Mouse (Mus musculus) myocyte (in vitro differentiated cells): ENCODE results near the gene Catsperd. TPM values are rescaled to one million over a fixed set of nuclear protein-coding genes. Genes with fewer than 3 reads are reported as not detected.
"Not testable (repeated sequence)": the region's sequence is repeated elsewhere in the genome, so short reads cannot be mapped to it uniquely, and the experiment has no call there.

ENCODE experiments used
- H3K27me3 ChIP-seq: one replicate; pipeline ENCODE4 v1.6.1; 2011; ENCODE audit not compliant: control insufficient read depth, insufficient read depth, insufficient read length
- H3K36me3 ChIP-seq: one replicate; pipeline ENCODE4 v1.6.1; 2011; ENCODE audit not compliant: control insufficient read depth, insufficient read depth
- H3K4me2 ChIP-seq: one replicate; pipeline ENCODE4 v1.6.1; 2011; ENCODE audit warnings: low read depth, control low read depth
- H3K4me3 ChIP-seq: one replicate; pipeline ENCODE4 v1.5.1; 2011; ENCODE audit warnings: mild to moderate bottlenecking, control low read depth, moderate library complexity
- H3K79me2 ChIP-seq: one replicate; pipeline ENCODE4 v1.6.1; 2011; ENCODE audit not compliant: control insufficient read depth, insufficient read depth
- H3ac ChIP-seq: one replicate; pipeline ENCODE4 v1.6.1; 2011; ENCODE audit not compliant: control insufficient read depth, insufficient read length
- CEBPB ChIP-seq: IDR thresholded peaks from 2 replicates; pipeline ENCODE4 v1.6.1; 2011; ENCODE audit warnings: mild to moderate bottlenecking, moderate library complexity; ENCODE audit not compliant: poor library complexity, insufficient read depth, severe bottlenecking
- E2F4 ChIP-seq: IDR thresholded peaks from one replicate; pipeline ENCODE4 v1.6.1; 2011; ENCODE audit warnings: mild to moderate bottlenecking, control low read depth, moderate library complexity; ENCODE audit not compliant: insufficient read depth
- MAX ChIP-seq: IDR thresholded peaks from one replicate; pipeline ENCODE4 v1.6.1; 2011; ENCODE audit warnings: low read depth, mild to moderate bottlenecking, control low read depth
- MYOD1 ChIP-seq, 3 experiments: IDR thresholded peaks; one replicate each; pipeline ENCODE4 v1.6.1; 2011; ENCODE audit warnings: control low read depth in 2 of 3, low read depth in 2 of 3, mild to moderate bottlenecking in 2 of 3, moderate library complexity in 1 of 3; ENCODE audit not compliant: insufficient read length in 2 of 3, control insufficient read depth in 1 of 3
- MYOG ChIP-seq, 3 experiments: IDR thresholded peaks; one replicate each; pipeline ENCODE4 v1.6.1; 2011; ENCODE audit warnings: control low read depth in 2 of 3, low read depth in 2 of 3, mild to moderate bottlenecking in 2 of 3; ENCODE audit not compliant: insufficient read length in 2 of 3, control insufficient read depth in 1 of 3, insufficient read depth in 1 of 3
- POLR2A ChIP-seq: IDR thresholded peaks from one replicate; pipeline ENCODE4 v1.6.1; 2011; ENCODE audit warnings: low read depth, mild to moderate bottlenecking, control low read depth, moderate library complexity; ENCODE audit not compliant: insufficient read length
- POLR2AphosphoS2 ChIP-seq: IDR thresholded peaks from one replicate; pipeline ENCODE4 v1.6.1; 2011; ENCODE audit warnings: low read depth, control low read depth; ENCODE audit not compliant: insufficient read length
- REST ChIP-seq: IDR thresholded peaks from one replicate; pipeline ENCODE4 v1.6.1; 2011; ENCODE audit warnings: mild to moderate bottlenecking, control low read depth, moderate library complexity; ENCODE audit not compliant: insufficient read depth, insufficient read length
- SRF ChIP-seq: IDR thresholded peaks from one replicate; pipeline ENCODE4 v1.6.1; 2011; ENCODE audit warnings: low read depth; ENCODE audit not compliant: control insufficient read depth, insufficient read length
- TCF12 ChIP-seq: IDR thresholded peaks from one replicate; pipeline ENCODE4 v1.6.1; 2011; ENCODE audit warnings: mild to moderate bottlenecking, control low read depth; ENCODE audit not compliant: poor library complexity, insufficient read depth, severe bottlenecking
- TCF3 ChIP-seq: IDR thresholded peaks from one replicate; pipeline ENCODE4 v1.6.1; 2011; ENCODE audit warnings: low read depth, control low read depth; ENCODE audit not compliant: insufficient read length
- USF1 ChIP-seq: IDR thresholded peaks from one replicate; pipeline ENCODE4 v1.6.1; 2011; ENCODE audit warnings: low read depth, mild to moderate bottlenecking, control low read depth, moderate library complexity
- polyA plus RNA-seq: library from polyadenylated mRNA; unstranded; fragments of >200 nt; fragmentation: generic; extraction: Trizol; gene quantifications from one replicate; pipeline ENCODE4 v1.2.1, GENCODE M21; 2012; ENCODE audit warnings: missing spikeins

Gene Catsperd
- polyA plus RNA-seq, 1 experiment: 0.16 TPM

DNA sequence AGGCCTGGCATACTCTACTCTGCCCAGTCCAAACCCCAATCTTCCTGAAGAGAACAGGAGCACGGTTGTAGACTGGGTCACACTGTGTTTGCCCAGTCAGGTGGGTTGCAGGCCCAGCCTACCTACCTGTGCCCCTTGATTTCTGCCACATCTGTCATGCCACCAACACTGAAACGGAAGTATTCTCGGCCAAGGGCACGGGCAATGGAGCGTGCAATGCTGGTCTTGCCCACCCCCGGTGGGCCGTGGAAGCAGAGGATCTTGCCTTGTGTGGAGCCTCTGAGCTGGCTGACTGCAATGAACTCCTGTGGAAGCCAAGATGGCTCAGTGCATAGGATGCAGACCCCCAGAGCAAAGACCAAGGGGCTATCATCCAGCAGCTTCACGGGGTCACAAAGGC, 10.3 kb upstream of the Catsperd start:
- TF ChIP-seq MYOG (IDR thresholded peaks at IDR 0.05; ENCODE audit: control insufficient read depth in 1 of 3, insufficient read depth in 1 of 3, insufficient read length in 2 of 3, low read depth in 2 of 3) (no peak), CEBPB (no peak), POLR2A (peak; percentile 42), MYOD1 (IDR thresholded peaks at IDR 0.05; ENCODE audit: control insufficient read depth in 1 of 3, insufficient read length in 2 of 3, low read depth in 2 of 3) (no peak), POLR2AphosphoS2 (peak; percentile 8)
- no peak overlapping the region for H3K4me3 ChIP-seq

DNA sequence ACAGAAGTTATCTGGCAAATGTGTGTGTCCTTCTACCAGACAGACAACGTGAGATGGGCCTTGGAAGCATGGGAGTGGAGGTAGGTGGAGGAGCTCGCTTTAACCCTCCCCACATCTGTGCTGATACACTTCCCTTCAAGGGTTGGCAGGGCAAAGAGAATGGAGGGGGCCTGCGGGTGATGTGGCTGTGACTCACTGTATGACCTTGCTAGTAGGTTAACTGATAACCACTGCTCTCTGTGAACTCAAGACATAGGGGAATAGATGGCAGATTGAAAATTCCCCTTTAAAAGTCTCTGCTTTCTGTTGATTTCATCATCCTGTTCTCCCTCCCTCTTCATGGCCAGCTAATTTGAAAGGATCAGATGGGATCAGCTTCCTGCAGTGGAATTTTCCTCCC, 2.4 kb upstream of the Catsperd start:
- Histone ChIP-seq H3K4me3 (peak overlapping the region; percentile 93), H3K27me3 (peaks cover 4% of the 10 kb centered on the region), H3K79me2 (peaks cover 39% of the 10 kb centered on the region), H3ac (peak overlapping the region; percentile 94), H3K4me2 (peak overlapping the region; percentile 92), H3K36me3 (peaks cover 44% of the 10 kb centered on the region)
- peak; percentile 79 for TF ChIP-seq POLR2AphosphoS2
- TF ChIP-seq MYOD1 (IDR thresholded peaks at IDR 0.05; ENCODE audit: control insufficient read depth in 1 of 3, insufficient read length in 2 of 3, low read depth in 2 of 3): no peak
- TF ChIP-seq CEBPB: peak; percentile 90
- TF ChIP-seq REST: no peak
- no peak for TF ChIP-seq SRF
- TF ChIP-seq E2F4: no peak
- TF ChIP-seq TCF3: no peak
- TF ChIP-seq POLR2A: peak; percentile 45
- TF ChIP-seq TCF12: no peak
- TF ChIP-seq MAX: no peak
- TF ChIP-seq USF1: no peak
- no peak for TF ChIP-seq MYOG (IDR thresholded peaks at IDR 0.05; ENCODE audit: control insufficient read depth in 1 of 3, insufficient read depth in 1 of 3, insufficient read length in 2 of 3, low read depth in 2 of 3)

More for the DNA sequence above, 10.3 kb upstream of the Catsperd start:
- H3K4me2 ChIP-seq: no peak overlapping the region
- no peaks in the 10 kb centered on the region for H3K27me3 ChIP-seq
- H3K36me3 ChIP-seq: peaks cover 55% of the 10 kb centered on the region
- H3K79me2 ChIP-seq: peaks cover 47% of the 10 kb centered on the region
- no peak overlapping the region for H3ac ChIP-seq

DNA sequence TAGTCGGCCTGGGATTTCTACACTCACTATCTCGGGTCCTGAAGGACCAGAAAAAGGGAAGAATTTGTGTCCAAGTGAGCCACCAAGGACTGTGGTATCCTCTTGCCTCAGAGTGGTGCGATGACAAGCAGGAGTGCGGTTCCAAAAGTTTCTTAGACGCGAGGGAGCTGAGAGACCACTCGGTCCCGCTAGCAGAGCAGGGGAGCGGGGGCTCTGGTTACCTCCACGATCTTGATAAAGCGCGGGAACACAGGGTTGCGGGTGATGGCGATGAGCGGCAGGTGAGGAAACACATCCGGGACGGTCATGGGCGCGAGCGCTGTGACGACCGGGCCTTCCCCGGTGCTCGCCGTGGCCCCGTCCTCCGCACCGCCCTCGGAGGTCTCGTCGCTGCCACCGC, 1.7 kb upstream of the Catsperd start:
- peaks cover 39% of the 10 kb centered on the region for H3K79me2 ChIP-seq
- H3K4me3 ChIP-seq: peak overlapping the region; percentile 93
- peaks cover 4% of the 10 kb centered on the region for H3K27me3 ChIP-seq
- peak overlapping the region; percentile 94 for H3ac ChIP-seq
- H3K4me2 ChIP-seq: peak overlapping the region; percentile 92
- H3K36me3 ChIP-seq: peaks cover 39% of the 10 kb centered on the region
- TF ChIP-seq MYOD1 (IDR thresholded peaks at IDR 0.05; ENCODE audit: control insufficient read depth in 1 of 3, insufficient read length in 2 of 3, low read depth in 2 of 3) (no peak), CEBPB (no peak), TCF12 (no peak), MYOG (IDR thresholded peaks at IDR 0.05; ENCODE audit: control insufficient read depth in 1 of 3, insufficient read depth in 1 of 3, insufficient read length in 2 of 3, low read depth in 2 of 3) (no peak), POLR2A (no peak), TCF3 (no peak), POLR2AphosphoS2 (peak; percentile 17)

DNA sequence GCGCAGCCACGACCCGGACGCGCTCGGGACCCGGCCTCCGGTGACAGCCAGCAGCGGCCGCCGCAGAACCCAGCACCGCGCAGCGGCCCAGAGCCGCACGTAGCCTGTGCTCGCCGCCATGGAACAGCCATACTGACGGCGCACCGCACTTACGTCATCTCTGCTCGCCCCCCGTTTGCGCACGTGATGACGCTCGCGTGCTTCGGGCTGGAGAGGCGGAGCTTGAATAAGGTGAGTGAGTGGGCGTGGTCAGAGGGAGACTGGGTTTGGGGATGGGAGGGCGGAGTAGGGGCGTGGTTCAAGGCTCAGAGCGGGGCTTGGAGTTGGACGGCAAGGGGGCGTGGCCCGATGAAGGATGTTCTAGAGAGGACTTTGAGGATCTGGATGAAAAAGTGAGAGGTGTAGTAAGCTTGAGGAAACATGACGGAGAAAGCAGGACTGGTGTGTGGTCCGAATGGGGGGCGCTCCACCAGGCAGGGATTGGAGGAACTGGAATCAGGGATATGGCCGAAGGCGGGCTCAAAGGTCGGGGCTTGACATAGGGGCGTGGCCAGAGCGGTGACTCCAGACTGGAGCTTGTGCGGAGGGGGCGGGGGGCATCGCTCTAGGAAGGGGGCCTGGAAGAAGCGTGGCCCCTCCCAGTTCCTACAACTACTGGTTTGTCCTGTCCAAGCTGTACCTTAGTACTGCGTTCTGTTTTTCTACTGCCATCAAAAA, 1.0 kb upstream of the Catsperd start, which contains the start of gene Lonp1:
Gene Lonp1 (minus strand): TSS at position 134 of the 717 bp plus-strand sequence.
- Histone ChIP-seq H3ac (peak within 1 kb of the TSS; percentile 94), H3K4me3 (peak within 1 kb of the TSS; percentile 93), H3K27me3 (peaks cover 6% of the 10 kb centered on the region), H3K4me2 (peak within 1 kb of the TSS; percentile 94), H3K79me2 (peaks cover 39% of the 10 kb centered on the region), H3K36me3 (peaks cover 33% of the 10 kb centered on the region)
- TF ChIP-seq SRF (peak; percentile 95), USF1 (peak; percentile 98), MYOG (IDR thresholded peaks at IDR 0.05; ENCODE audit: control insufficient read depth in 1 of 3, insufficient read depth in 1 of 3, insufficient read length in 2 of 3, low read depth in 2 of 3) (peak in 1 of 3 experiments; percentile 11), POLR2A (peak; percentile 94), E2F4 (no peak), MYOD1 (IDR thresholded peaks at IDR 0.05; ENCODE audit: control insufficient read depth in 1 of 3, insufficient read length in 2 of 3, low read depth in 2 of 3) (peak in 2 of 3 experiments; percentile 4 to 57), REST (peak; percentile 47), MAX (peak; percentile 60), CEBPB (no peak), TCF12 (no peak), POLR2AphosphoS2 (peak; percentile 95), TCF3 (no peak)

DNA sequence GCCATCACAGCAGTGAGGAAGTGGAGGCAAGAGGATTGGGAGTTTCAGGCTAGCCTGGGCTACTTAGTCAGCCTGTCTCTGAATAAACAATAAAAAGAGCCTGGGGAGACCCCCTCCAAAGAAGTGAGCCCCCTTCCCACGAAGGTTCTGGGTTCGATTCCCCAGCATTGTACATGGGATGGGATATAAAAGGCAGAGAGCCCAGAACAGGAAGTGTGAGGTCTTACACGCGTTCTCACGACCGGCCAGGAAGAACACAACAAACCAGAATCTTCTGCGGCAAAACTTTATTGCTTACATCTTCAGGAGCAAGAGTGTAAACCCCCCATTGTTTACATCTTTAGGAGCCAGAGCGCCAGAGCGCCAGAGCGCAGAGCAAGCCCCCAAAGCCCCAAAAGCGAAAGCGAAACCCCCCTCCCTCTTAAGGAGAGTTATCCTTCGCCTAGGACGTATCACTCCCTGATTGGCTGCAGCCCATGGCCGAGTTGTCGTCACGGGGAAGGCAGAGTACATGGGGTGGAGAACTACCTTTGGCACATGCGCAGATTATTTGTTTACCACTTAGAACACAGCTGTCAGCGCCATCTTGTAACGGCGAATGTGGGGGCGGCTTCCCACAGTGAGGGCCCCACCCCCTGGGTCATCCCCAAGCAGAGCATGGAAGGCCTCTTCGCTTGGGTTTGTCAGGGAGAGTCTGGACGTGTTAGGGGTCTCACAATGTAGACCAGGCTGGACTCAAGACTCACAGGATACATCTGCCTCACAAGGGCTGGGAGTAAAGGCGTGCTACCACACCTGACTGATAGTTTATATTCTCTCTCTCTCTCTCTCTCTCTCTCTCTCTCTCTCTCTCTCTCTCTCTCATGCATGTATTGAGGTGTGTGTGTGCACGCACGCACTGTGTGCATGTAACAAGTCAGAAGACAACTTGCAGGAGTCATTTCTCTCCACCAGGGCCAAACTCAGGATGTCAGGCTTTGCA, 2.1 kb downstream of the Catsperd start:
- H3K79me2 ChIP-seq: peaks cover 10% of the 10 kb centered on the region
- not testable (repeated sequence) for H3ac ChIP-seq, H3K4me2 ChIP-seq, H3K4me3 ChIP-seq, H3K36me3 ChIP-seq
- H3K27me3 ChIP-seq: peaks cover 19% of the 10 kb centered on the region
